Mouse (Mus musculus): ENCODE results near the gene Helz2. TPM values are rescaled to one million over a fixed set of nuclear protein-coding genes. Genes with fewer than 3 reads are reported as not detected.

Gene Helz2
- polyA plus RNA-seq, 1 experiment from 2014 or later, result 2.5 TPM

DNA sequence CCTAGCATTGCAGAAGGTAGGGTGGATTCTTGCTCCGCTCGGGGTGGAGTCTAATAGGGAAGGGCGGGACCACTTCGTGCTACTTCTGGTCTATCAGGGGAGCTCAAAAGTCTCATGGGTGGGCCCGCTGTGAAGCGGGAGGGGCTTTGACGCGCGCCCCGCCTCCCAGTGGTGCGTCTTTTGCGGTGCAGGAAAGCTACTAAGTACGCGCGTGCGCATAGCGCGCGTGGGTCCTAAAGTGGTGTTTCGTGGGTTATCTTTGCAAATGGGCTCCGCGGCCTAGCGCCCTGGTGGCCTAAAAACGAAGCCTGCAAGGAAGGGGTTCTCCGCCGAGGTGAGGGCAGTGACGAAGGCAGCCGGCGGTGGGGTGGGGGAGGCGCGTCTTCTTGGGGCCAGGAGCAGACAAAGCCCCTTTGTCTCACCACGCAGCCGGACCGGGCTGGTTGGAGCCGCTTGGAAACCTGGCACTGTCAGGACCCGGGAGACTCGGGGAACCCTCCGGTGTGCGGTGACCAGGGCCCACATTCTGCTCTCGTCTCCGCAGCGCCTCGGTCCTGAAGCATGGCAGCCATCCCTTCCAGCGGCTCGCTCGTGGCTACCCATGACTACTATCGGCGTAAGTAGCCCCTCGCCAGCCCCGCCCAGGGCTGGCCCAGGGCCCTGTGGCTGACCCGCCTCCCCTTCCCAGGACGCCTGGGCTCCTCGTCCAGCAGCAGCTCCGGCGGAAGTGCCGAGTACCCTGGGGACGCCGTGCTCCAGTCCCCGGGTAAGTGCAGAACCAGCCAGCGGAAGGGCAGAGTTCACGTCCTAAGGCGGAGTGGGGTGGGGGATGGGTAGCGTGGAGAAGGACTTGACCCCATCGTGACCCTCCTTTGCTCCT lies 54.5 kb downstream of the Helz2 start, which contains the start of gene Ppdpf:
TSS of gene Ppdpf (plus strand) at position 127 of the 880 bp plus-strand sequence.
- H3K27ac ChIP-seq (ENCODE audit: low read depth), result peak within 1 kb of the TSS; percentile 94
- peak; percentile 57 for TF ChIP-seq CTCF (IDR thresholded peaks at IDR 0.05; ENCODE audit: low read depth)
- no peaks in the 10 kb centered on the region for H3K4me1 ChIP-seq (ENCODE audit: insufficient read depth)
- peak within 1 kb of the TSS; percentile 85 for H3K4me2 ChIP-seq
- H3K36me3 ChIP-seq (ENCODE audit: insufficient read depth), result peaks cover 10% of the 10 kb centered on the region; the same call in 1 of the 2 replicates
- H3K9ac ChIP-seq, result peak within 1 kb of the TSS; percentile 90
- DNase-seq, result peak; percentile 97
- H3K9me3 ChIP-seq (ENCODE audit: low read depth, low read length), result no peaks in the 10 kb centered on the region
- under 1% methylated on average over 64 of the region's 64 CpGs for WGBS
- H3K27me3 ChIP-seq (ENCODE audit: insufficient read depth, low read length), result no peaks in the 10 kb centered on the region
- peak; percentile 96 for ATAC-seq (ENCODE audit: insufficient read depth)
- H3K4me3 ChIP-seq (ENCODE audit: low read depth, low read length), result peak within 1 kb of the TSS; percentile 75

DNA sequence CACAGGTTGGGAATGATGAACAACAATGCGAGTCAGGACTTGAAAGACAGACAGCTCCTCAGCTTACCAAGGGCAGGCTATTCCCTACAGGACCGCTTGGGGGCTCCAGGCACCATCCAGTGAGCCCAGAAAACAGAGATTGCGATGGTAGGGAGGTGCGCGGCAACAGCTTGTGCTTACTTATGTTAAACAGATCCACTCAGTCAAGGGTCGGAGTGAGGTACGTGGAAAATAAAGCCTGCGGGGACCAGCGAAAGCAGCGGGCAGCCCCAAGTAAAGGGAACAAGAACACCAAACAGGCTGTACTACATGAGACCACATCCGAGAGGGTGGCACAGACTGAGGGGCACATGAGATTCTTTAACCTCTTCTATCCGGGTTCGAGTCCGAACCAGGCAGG lies 55.2 kb downstream of the Helz2 start:
- Histone ChIP-seq H3K27ac (ENCODE audit: low read depth) (peak overlapping the region; percentile 94), H3K36me3 (ENCODE audit: insufficient read depth) (peaks cover 10% of the 10 kb centered on the region; the same call in 1 of the 2 replicates), H3K9ac (peak overlapping the region; percentile 90), H3K4me3 (ENCODE audit: low read depth, low read length) (peak overlapping the region; percentile 75), H3K9me3 (ENCODE audit: low read depth, low read length) (no peaks in the 10 kb centered on the region), H3K4me2 (peak overlapping the region; percentile 85), H3K27me3 (ENCODE audit: insufficient read depth, low read length) (no peaks in the 10 kb centered on the region), H3K4me1 (ENCODE audit: insufficient read depth) (no peaks in the 10 kb centered on the region)
- TF ChIP-seq CTCF (IDR thresholded peaks at IDR 0.05; ENCODE audit: low read depth), result peak; percentile 98
- DNase-seq, result peak; percentile 95
- WGBS, result under 1% methylated on average over 14 of the region's 14 CpGs
- ATAC-seq (ENCODE audit: insufficient read depth), result peak; percentile 81

DNA sequence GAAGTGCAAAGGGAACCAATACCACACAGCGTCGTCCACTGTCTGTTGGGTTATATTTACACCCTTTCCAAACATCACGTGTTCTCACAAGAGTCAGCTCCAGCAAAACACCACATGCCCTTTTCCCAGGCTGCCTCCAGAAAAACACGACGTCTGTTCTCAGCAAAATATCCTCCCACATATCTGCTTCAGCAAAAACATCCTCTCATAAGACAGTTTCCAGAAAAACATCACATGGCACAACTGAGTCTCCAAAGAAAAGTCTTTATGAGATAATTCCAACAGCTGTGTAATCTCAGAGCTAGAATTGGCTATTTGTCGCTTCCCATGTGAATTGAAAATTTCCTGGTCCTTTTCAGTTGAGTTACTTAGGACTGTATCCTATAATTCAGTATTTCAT lies 60.9 kb downstream of the Helz2 start:
- no peak for ATAC-seq (ENCODE audit: insufficient read depth)
- Histone ChIP-seq H3K4me3 (ENCODE audit: low read depth, low read length) (no peak overlapping the region), H3K9ac (no peak overlapping the region), H3K27ac (ENCODE audit: low read depth) (no peak overlapping the region), H3K27me3 (ENCODE audit: insufficient read depth, low read length) (no peaks in the 10 kb centered on the region), H3K9me3 (ENCODE audit: low read depth, low read length) (no peaks in the 10 kb centered on the region), H3K4me1 (ENCODE audit: insufficient read depth) (no peaks in the 10 kb centered on the region), H3K36me3 (ENCODE audit: insufficient read depth) (no peaks in the 10 kb centered on the region), H3K4me2 (no peak overlapping the region)
- DNase-seq, result no peak
- 78% methylated on average over 6 of the region's 6 CpGs for WGBS
- no peak for TF ChIP-seq CTCF (IDR thresholded peaks at IDR 0.05; ENCODE audit: low read depth)

DNA sequence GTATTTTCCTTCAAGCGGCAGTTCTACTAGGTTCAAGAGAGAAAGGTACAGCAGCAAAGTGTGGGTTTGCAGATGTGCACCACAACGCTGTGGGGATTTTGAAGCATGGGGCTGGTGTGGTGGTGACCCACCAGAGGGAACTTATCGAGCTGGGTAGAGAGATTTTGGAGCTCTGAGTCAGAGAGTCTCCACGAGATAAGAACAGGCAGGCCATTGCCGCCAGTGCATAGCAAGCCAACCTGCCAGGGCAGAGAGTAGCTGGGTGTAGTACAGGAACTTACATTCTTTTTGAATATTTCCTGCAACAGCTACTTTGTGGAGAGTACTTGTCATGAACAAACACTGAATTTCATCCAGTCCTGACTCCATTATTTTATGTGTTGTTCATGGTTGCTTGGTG lies 63.4 kb downstream of the Helz2 start:
- no peaks in the 10 kb centered on the region for H3K4me1 ChIP-seq (ENCODE audit: insufficient read depth)
- WGBS, result 70% methylated on average over 5 of the region's 5 CpGs
- H3K27me3 ChIP-seq (ENCODE audit: insufficient read depth, low read length), result no peaks in the 10 kb centered on the region
- no peak overlapping the region for H3K4me2 ChIP-seq
- TF ChIP-seq CTCF (IDR thresholded peaks at IDR 0.05; ENCODE audit: low read depth), result no peak
- no peak overlapping the region for H3K4me3 ChIP-seq (ENCODE audit: low read depth, low read length)
- H3K9me3 ChIP-seq (ENCODE audit: low read depth, low read length), result no peaks in the 10 kb centered on the region
- H3K36me3 ChIP-seq (ENCODE audit: insufficient read depth), result no peaks in the 10 kb centered on the region
- ATAC-seq (ENCODE audit: insufficient read depth) (no peak), DNase-seq (no peak)
- no peak overlapping the region for H3K9ac ChIP-seq
- H3K27ac ChIP-seq (ENCODE audit: low read depth), result no peak overlapping the region

DNA sequence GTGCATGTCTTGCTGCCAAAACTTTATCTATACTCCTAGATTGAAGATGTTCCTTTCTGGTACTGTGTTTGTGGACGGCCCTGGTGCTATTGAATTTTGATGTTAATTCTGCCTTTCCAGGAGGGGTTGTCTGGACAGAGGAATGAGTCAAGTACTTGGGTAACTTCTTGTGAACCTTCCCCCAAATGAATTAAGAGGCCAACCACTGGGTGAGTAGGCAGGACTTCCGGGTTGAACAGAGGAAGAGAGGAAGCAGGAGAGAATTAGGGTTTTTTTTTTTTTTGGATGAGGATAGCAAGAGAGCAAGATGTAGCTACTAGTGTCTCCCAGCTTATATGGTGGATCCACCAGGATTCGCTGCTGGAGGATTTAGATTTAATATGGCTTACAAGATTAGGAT lies 63.8 kb downstream of the Helz2 start:
- Histone ChIP-seq H3K4me1 (ENCODE audit: insufficient read depth) (no peaks in the 10 kb centered on the region), H3K27ac (ENCODE audit: low read depth) (no peak overlapping the region), H3K9me3 (ENCODE audit: low read depth, low read length) (no peaks in the 10 kb centered on the region), H3K36me3 (ENCODE audit: insufficient read depth) (no peaks in the 10 kb centered on the region), H3K4me3 (ENCODE audit: low read depth, low read length) (no peak overlapping the region), H3K27me3 (ENCODE audit: insufficient read depth, low read length) (no peaks in the 10 kb centered on the region), H3K9ac (no peak overlapping the region), H3K4me2 (no peak overlapping the region)
- TF ChIP-seq CTCF (IDR thresholded peaks at IDR 0.05; ENCODE audit: low read depth), result no peak
- ATAC-seq (ENCODE audit: insufficient read depth) (no peak), DNase-seq (no peak)
- 71% methylated on average over 3 of the region's 3 CpGs for whole genome bisulfite sequencing

Other genes starting within 250 kb of the Helz2 start
- gene Chrna4, start 198.5 kb downstream of the Helz2 start, polyA plus RNA-seq (2014; fragmentation: Nextera tagmentation; extraction: Ambion mirVana), result 0.55 and 1.3 TPM in 2 replicates
- 0.05 TPM in 2 replicates for gene Kcnq2, start 106.7 kb downstream of the Helz2 start, polyA plus RNA-seq (2014; fragmentation: Nextera tagmentation; extraction: Ambion mirVana)
- 0.35 TPM in 1 of 2 replicates, not detected in the other for gene Eef1a2, start 85.0 kb downstream of the Helz2 start, polyA plus RNA-seq (2014; fragmentation: Nextera tagmentation; extraction: Ambion mirVana)
- 333 and 364 TPM in 2 replicates for gene Ppdpf, start 54.8 kb downstream of the Helz2 start, polyA plus RNA-seq (2014; fragmentation: Nextera tagmentation; extraction: Ambion mirVana)
- gene Ptk6, start 39.2 kb downstream of the Helz2 start, polyA plus RNA-seq (2014; fragmentation: Nextera tagmentation; extraction: Ambion mirVana), result 0.12 TPM in 1 of 2 replicates, not detected in the other
- 0.16 and 0.22 TPM in 2 replicates for gene Srms, start 28.8 kb downstream of the Helz2 start, polyA plus RNA-seq (2014; fragmentation: Nextera tagmentation; extraction: Ambion mirVana)
- 0.21 and 0.27 TPM in 2 replicates for gene Fndc11, start 22.0 kb downstream of the Helz2 start, polyA plus RNA-seq (2014; fragmentation: Nextera tagmentation; extraction: Ambion mirVana)
- gene Gmeb2, start 46.0 kb upstream of the Helz2 start, polyA plus RNA-seq (2014; fragmentation: Nextera tagmentation; extraction: Ambion mirVana), result 18.0 and 21.2 TPM in 2 replicates
- gene Stmn3, start 72.5 kb upstream of the Helz2 start, polyA plus RNA-seq (2014; fragmentation: Nextera tagmentation; extraction: Ambion mirVana), result 1.6 and 2.5 TPM in 2 replicates
- gene Rtel1, start 77.7 kb upstream of the Helz2 start, polyA plus RNA-seq (2014; fragmentation: Nextera tagmentation; extraction: Ambion mirVana), result 67.0 and 70.3 TPM in 2 replicates
- 35.7 and 41.1 TPM in 2 replicates for gene Zgpat, start 122.9 kb upstream of the Helz2 start, polyA plus RNA-seq (2014; fragmentation: Nextera tagmentation; extraction: Ambion mirVana)
- gene Arfrp1, start 123.4 kb upstream of the Helz2 start, polyA plus RNA-seq (2014; fragmentation: Nextera tagmentation; extraction: Ambion mirVana), result 54.1 and 54.2 TPM in 2 replicates
- gene Lime1, start 138.1 kb upstream of the Helz2 start, polyA plus RNA-seq (2014; fragmentation: Nextera tagmentation; extraction: Ambion mirVana), result 19.6 and 26.6 TPM in 2 replicates
- gene Zbtb46, start 217.4 kb upstream of the Helz2 start, polyA plus RNA-seq (2014; fragmentation: Nextera tagmentation; extraction: Ambion mirVana), result 14.6 and 15.6 TPM in 2 replicates

All from lung, embryonic 14.5 days (tissue).